Mouse (Mus musculus) embryo, embryonic 10.5 days (tissue): ENCODE results near the gene Casc1.
A peak's percentile ranks its signal among the peaks of the same experiment; 100 is the strongest.

Experiments
- DNase-seq: peaks from one replicate; pipeline ENCODE4 v3.0.0-alpha.2; 2015; ENCODE audit warnings: low spot score

The Casc1 gene

DNA sequence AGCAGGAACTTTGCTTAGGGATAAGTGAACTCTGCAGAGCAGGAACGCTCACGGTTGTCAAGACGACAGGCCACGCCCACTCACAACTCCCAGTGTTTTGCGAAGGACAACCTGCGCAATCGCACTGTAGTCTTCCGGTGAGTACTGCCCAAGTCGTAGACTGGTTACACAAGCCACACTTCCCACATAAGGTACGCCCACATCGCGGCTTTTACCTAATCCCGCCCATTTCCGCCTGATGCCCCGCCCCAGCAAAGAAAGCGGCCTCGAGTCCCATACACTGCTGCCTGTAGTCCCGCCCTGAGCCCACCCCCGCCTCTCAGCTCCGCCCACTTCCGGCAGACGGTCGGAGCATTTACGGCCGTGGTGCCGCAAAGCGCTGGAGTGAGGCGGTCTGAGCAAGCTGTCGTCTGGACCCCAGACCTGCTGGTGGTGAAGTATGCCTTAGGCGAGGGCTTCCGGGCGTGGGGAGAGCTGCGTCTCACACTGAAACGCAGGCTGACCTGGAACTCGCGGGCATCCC is at the start of gene Casc1, which contains the start of gene Etfrf1:
Gene Casc1 (minus strand): TSS at position 190 of the 523 bp plus-strand sequence.
Gene Etfrf1 (plus strand): TSS at position 319 of the 523 bp plus-strand sequence.
- DNase-seq, result peak; percentile 100

DNA sequence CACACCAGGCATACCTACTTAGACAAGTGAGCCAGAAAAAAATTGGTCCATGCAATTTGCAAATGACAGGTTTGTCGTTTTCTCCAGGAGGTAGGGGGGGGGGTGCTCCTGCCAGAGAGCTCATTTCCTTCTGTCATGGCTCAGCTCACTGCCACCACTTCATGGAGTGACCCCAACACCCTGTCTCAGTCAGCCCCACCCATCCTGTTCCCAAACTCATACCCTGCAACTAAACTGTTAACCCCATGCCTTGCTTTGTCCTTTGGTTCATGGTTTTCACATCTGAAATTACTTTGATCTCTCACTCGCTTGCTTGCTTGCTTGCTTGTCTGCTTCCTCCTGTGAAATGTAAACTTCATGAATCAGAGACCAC is 45.9 kb upstream of the Casc1 start:
- DNase-seq, result no peak

DNA sequence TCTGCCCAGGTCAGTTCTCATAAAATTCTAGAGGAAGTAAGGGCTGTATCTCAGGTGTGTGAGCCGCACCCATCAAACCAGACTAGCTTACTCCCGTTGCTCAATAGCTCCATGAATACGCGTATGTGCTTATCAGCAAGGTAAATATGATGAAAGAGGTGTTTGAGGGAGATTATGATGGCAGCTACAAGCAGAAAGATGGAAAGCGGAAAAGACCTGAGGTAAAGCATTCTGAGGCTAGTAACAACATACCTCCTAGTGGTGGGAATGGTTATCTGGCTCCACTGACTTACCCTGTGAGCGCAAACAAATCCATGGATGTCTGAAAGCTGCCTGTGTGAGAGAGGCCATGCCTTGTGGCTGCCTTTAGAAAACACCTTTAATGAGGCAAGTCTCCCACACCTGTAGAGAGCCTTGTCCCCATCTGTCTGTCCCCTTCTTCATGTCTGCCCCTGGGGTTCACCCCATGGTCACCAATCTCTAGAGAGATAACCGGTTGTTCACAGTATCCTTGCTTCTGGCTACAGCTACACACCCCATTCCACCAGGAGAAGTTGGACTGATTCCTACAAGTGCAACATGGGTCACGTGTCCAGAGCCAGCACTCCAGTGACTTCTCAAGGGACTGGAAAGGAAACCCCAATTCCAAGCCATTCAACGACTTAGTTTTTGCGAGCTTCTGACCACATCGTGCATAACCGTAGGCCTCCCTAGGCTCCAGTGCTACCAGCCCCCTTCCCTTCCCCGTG is 45.3 kb upstream of the Casc1 start:
- DNase-seq, result no peak

DNA sequence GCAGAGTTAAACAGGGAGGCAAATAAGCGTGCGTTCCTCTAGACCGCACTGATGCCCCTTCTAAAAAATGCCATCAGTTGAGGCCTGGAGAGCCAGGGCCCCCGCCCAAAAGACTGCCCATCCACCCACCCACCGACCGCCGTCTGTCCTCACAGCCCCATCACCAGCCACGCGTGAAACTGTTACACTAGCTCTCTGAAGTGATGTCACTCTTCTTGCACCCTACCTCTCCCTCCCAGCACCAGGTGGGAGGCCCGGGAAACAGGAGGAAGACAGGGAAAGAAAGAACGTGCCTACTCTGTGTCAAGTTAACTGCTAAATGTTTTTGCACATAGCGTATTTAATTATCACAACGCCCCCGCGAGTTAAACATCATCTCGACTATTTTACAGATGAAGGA is 40.0 kb upstream of the Casc1 start:
- no peak for DNase-seq

DNA sequence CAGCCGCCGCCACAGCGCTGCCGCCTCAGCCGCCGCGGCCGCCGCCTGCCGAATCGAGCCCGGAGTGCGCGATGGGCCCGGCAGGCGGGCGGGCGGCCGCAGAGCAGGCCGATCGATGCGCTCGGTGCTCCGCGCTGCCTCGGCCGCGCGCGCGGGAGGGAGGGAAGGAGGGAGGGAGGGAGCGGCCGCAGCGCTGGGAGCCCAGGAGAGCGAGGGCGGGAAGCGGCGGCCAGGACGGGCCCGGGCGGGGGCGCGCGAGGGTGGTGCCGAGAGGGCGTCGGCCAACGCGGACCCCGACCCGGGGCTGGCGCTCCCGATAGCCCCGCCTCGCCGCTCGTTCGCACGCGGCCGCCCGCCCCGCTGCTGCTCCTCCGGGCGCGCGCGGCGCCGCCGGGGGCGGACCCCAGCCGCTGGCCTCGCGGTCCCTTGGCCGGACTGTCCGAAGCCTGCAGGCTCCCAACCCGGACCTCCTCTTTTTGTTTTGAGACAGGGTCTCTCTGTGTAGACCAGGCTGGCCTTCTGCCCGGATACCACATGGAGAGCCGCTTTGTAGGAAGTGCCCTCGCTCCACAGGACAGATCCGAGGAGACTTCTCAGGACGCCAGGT is 39.5 kb upstream of the Casc1 start, which contains the start of gene Kras:
Gene Kras (minus strand): TSS at position 55 of the 607 bp plus-strand sequence.
- peak; percentile 94 for DNase-seq

DNA sequence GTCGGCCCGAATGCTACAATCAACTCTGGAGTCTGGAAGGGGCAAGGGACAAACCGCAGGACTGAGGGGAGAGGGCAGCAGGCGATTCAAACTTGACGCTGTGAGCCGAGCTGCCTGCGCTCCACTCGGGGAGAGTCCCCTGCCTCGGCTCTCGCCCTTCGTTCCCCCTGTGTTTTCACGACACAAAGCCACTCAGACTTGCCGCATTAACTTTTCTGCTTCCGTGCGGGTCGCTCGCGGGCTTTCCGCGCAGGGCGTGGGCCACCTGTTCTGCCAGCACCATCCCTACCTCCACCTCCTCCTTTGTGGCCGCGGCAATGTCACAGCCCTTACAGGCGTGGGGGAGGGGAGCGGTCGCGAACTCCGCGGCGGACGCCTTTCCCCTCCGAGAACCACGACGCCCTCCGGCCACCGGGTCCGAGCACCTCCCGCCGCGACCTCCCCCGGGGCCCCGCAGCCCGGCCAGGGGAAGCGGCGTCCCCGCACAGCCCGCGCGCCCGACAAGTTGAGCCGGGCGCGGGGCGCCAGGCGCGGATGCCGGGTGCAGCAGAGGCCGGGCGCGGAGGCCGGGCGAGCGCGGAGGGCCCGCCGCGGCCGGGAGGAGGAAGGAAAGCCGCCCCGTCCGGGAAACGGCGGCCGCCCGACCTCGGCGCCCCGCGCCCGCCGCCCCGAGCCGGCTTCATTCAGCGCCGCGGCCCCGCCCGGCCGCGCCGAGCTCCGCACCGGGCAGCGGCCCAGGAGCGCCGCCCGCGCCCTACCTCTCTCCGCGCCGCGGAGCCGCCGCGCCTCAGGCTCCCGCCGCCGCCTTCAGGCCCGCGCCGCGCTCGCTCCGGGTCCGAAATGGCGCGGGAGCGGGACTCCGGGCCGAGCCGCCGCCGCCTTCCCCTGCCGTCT is 38.7 kb upstream of the Casc1 start:
- peak; percentile 44 for DNase-seq

DNA sequence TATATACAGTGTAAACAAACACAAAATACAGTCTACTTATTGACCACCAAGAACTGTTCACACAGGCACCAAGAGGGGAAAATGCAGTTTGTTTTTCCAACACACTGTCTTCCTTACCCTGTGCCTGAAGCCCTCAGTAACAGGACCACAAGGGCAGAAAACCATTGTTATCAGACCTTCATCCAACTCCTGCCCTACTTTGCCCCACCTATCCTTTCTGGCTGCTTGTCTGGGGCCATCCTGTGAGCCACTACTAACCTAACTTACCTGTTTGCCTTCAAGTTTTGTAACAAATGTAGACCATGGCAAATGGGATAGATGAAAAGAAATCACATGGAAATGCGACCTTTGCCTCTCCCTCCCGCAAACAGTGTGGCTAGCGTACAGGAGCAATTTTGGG is 37.1 kb upstream of the Casc1 start:
- no peak for DNase-seq

DNA sequence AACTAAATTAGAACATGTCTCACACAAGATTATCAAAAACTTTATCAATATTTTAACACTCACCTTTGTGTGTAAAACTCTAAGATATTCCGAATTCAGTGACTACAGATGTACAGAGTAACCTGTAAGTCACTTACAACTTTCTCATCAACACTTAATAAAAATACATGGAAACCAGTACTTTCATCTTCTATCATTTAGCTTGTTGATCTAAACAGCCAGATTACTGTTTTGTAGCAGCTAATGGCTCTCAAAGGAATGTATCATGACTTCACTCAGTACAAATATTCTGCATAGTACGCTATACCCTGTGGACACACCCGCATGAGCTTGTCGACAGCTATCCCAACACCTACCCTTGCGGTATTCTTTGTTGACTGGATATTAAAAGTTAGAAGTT is 36.0 kb upstream of the Casc1 start:
- DNase-seq, result no peak

DNA sequence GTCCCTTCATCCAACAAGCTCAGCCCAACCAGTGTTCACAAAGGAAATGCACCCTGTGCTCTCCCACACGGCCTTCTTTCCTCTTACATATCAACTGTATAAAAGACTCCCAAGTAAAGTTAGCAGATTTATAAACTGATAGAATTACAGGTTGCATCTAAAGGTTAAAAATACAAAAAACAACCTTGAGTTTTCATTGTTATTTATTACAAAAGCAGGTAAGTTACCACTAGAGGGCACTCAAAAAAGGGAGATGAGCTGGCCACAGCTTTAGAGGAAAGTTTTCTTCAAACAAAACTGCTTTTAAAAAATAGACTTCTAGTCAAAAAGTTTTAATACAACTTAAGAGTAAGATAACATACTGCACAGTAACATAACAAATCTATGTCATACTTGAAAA is 31.7 kb upstream of the Casc1 start:
- DNase-seq, result peak; percentile 63

DNA sequence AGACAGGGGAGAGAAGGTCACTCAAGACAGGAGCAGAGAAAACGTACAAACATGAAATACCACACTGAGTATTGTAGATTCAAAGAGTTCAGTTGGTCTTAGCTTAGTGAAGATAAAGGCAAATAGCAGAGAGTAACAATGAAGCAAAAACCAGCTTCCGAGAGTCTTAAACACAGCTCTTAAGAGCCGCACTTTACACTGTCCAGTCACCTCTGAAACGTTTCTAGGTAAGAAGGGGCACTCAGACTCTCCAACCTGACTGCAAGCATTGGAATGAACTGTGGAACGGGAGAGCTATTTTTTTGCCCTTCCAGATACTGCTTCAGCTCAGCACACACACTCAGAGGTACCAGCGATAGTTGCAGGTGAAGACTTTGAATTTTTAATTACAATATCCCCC is 29.5 kb upstream of the Casc1 start:
- no peak for DNase-seq

DNA sequence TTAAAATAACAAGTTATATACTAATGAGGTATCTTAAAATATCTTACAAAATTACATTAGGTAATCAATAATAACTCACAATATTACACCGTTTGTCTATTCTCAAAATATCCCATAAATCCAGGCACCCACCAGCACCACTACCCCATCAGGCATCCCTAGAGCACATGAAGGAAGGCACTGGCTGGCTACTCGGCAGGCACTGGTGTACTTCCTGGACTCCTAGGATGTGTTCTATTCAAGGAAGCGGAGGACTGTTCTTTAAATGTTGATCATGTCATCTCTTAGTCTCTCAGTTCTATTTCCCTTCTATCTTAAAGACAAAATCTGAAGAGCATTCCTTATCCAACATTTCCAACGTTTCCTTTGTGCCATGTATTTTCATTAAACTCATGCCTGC is 26.3 kb upstream of the Casc1 start:
- DNase-seq, result no peak

DNA sequence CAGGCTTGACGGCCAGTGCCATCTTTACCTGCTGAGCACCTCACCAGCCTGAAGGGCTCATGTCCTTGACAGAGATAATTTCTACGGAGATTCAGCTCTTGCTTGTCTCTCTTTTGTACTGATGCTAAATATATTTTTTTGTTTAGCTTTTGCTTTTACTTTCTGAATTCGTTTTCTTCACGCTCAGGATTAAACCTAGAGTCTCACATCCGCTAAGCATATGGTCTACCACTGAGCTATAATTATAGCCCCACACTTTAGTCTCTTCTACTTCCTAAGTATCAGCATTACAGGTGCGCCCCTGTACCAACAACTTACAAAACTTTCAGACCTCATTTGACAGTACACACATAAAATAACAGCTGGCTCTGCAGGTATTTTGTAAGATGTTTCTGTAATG is 24.6 kb upstream of the Casc1 start:
- DNase-seq, result no peak

DNA sequence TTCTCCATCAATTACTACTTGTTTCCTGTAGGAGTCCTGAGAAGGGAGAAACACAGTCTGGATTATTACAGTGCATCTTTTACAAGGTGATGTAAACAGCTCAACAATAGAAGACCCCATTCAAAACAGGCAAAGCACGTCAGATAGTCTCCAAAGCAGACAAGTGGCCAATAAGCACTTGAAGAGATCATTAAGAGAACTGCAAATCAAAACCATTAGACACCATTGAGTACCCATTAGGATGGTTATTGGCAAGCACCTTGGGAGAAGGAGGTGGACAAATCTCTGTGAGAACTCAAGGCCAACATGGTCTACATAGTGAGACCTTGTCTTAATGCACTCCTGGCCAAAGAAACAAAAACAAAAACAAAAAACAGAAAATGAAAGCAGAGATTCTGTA is 23.6 kb upstream of the Casc1 start:
- no peak for DNase-seq

DNA sequence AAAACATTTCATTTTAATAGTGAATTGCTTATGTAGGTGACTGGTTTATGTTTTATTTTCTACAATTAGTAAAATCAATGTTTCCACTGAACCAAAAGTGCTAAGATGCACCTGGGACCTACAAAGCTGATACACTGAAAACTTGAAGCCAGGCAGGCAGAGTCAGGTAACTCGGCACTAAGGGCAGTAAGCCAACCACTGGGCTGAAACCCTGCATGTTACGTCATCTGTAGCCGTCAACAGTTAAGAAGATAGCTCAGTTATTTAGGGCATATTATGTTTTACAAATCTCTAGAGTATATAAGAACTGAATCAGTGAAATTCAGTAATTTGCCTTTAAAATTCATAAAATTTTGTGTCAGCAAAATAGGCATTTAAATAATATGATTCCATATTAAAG is 15.5 kb upstream of the Casc1 start:
- no peak for DNase-seq

DNA sequence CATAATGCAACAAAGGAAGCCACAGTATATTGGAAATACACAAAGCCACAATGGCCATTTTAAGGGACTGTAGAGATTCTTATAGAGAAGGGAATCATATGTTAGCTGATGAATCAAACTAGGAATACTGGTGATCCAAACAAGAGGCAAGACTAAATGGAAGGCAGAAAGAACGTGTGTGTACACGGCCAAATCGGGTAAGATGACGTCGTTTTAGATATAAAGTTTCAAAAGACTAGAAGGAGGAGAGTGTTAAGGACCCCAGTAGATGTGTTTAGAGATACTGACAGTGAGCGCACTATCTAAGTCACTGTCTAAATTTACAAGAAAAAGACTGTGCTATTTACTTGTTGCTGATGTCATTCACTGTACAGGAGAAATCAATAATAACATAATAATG is 13.4 kb upstream of the Casc1 start:
- DNase-seq, result no peak

DNA sequence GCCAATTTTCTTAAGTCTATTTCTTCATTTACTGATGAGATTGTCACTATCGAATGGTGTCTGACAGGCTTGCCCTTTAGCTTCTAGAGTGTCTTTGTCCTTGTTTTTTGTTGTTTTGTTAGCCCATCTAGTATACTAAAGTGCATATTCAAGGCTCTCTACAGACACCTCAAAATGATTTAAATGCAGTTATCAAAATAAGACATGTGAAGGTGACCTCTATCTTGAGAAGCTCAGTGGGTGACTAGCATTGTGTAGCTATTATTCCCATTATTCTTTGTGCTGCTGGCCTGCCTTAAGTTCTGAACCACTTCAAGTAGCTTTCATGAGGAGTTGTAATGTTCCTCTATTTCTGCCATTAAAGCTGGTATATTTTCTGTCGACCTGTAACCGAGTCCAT is 5.0 kb upstream of the Casc1 start:
- no peak for DNase-seq

DNA sequence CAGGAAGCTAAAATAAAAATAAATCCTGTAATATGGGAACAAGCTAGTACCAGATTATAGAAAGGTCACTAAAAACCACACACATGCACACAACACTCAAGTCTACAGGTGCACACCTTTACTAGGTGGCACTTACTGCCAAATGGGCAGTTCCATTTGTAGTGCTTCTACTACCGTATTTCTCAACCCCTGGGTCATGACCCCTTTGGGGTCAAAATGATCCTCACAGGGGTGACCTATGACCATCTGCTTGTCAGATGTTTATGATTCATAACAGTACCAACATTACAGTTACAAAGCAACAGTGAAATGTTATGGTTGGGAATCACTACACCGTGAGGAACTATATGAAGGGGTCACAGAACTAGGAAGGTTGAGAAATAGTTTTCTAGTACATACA is 3.1 kb upstream of the Casc1 start:
- no peak for DNase-seq

DNA sequence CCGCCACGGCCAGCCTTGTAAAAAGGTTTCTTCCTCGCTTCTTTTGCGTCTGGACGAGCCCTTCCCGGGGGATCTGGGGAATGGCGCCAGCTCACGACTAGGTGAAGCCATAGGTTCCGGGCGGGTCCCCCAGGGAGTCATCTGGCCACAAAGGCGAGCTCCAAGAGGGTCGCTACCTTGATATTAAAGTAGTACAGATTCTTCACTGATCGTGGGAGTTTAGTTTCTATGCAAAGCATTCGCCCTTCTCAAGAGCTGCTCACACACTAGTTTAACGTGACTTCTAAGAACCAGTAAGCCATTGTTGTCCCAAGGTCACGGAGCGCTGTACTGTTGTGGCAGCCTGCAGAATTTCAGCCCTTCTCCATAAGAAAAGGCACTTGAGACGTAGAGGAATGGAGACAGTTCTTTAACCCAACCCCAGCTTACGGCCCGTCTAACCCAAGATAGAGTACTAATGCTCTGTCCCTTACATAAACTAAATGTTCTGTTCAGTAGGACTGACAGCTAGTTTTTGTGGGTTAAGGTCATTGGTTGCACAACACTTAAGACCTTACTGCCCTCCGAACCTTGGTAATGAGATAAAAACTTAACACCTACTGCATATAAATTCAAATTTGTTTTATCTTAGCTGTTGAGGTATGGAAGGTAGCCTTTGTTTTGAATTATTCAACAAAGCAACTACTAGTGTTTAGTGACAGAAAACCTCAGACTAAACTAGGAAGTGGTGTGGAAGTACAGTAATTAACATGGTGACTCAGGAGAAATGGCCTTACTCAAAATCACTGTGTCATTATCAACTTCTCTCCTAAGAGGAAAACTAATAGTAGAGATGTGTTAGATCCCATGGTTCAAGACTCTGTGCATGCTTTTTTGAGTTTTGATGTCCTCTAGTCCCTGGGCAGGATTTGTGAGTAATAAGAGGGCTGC is 836 bp upstream of the Casc1 start:
- DNase-seq, result no peak

DNA sequence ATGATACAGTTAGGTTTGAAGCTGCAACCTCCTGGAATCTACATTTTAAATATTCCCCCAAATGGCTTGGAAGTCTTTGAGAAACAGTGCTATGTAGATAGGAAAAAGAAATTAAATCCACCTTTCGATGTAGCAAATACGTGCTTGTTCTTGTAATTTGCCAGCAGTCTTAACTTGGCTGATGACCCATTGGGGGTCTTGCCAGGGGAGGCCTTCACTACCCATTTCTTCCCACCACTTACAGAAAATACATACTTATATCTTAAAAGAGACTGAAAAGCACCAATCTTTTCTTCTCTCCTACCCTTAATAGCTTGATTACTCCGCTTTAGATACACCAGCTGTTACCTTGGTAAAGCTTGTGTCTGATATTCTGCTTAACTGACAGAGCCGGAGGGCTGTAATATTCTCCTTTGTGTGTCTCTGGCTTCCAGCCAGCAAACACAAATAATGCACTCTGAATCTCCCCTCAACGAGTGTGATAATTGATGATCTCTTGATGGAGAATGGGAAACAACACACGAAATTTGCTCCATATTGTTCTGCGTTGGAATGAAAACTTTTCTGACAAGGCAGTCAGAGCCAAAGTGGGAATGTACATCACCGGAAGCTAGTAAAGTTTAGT is 637 bp downstream of the Casc1 start:
- no peak for DNase-seq

DNA sequence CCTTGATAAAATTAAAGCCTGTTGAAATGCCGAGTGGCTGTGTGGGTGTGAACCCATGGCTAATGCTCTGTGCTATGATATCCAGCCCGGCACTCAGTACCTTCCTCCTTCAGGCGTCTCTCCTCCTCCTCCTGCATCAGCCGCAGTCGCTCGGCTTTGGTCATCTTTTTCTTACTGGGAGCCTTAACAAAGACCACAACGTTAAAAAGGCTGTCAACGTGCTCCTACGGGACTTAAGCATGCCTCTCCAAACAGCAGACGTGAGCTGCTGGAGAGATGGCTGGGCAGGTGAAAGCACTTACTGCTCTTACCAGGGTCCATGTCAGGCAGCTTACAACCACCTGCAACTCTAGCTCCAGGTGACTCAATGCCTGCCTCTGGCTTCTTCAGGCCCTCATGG is 5.7 kb downstream of the Casc1 start:
- no peak for DNase-seq

DNA sequence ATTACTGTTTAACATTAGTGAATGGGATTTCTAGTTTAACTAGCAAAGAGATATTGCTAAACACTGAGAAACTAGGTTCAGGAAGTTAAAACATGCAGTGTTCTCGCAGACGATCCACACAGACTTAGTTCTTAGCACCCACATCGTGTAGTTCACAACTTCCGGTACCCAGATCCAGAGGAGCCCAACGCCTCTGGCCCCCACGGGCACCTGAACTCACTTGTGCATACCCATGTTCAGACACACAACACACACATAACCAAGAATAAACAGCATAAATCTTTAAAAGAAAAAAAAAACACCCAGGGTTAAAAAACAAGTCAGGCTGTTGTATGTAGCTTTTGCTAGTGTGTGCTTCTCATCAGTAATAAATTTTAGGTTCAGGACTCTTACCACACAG is 6.4 kb downstream of the Casc1 start:
- no peak for DNase-seq
